Mouse (Mus musculus): ENCODE results near the gene Rtn3.

GRCm38 (mm10) chr19:7508026-7508425 is 24.9 kb upstream of the Rtn3 start:
- TF ChIP-seq GATA1 (IDR thresholded peaks at IDR 0.05; ENCODE audit: low read length) (no peak), TAL1 (IDR thresholded peaks at IDR 0.05; ENCODE audit: low read length) (no peak)
